Mouse (Mus musculus) heart, adult 2 months (tissue): ENCODE data around the gene Tsfm. TPM values are rescaled to one million over a fixed set of nuclear protein-coding genes. Genes with fewer than 3 reads are reported as not detected.

Experiments
- DNase-seq, 2 experiments: peaks; one replicate each; pipeline ENCODE4 v3.0.0; 2021
- H3K27ac ChIP-seq: fragments of 200-600 bp; 2 replicates; pipeline ENCODE4 v1.8.1; 2022
- H3K27me3 ChIP-seq: fragments of 200-500 bp; 2 replicates; pipeline ENCODE4 v1.6.1; 2012; ENCODE audit warnings: mild to moderate bottlenecking, low read length, inconsistent platforms, mixed read lengths; ENCODE audit not compliant: control insufficient read depth, insufficient read depth
- H3K36me3 ChIP-seq: fragments of 200-500 bp; 2 replicates; pipeline ENCODE4 v1.6.1; 2012; ENCODE audit warnings: low read length, inconsistent platforms; ENCODE audit not compliant: control insufficient read depth, insufficient read depth
- H3K4me1 ChIP-seq: fragments of 200-500 bp; 2 replicates; pipeline ENCODE4 v1.6.1; 2011; ENCODE audit warnings: low read length; ENCODE audit not compliant: control insufficient read depth, insufficient read depth
- H3K4me3 ChIP-seq: fragments of 200-600 bp; 2 replicates; pipeline ENCODE4 v1.8.1; 2022
- H3K79me2 ChIP-seq: fragments of 200-500 bp; replicated peaks from 2 replicates; pipeline ENCODE4 v1.6.1; 2012; ENCODE audit warnings: mild to moderate bottlenecking, inconsistent platforms, low read length, moderate library complexity, mixed read lengths; ENCODE audit not compliant: control insufficient read depth, insufficient read depth
- H3K9ac ChIP-seq: fragments of 200-500 bp; 2 replicates; pipeline ENCODE4 v1.6.1; 2012; ENCODE audit warnings: low read depth, mild to moderate bottlenecking, control low read depth, inconsistent platforms, low read length, mixed read lengths
- CTCF ChIP-seq: fragments of 200-600 bp; IDR thresholded peaks from 2 replicates; pipeline ENCODE4 v1.8.1; 2022; ENCODE audit warnings: antibody characterized with exemption, mild to moderate bottlenecking, moderate library complexity
- EP300 ChIP-seq: fragments of 200-500 bp; IDR thresholded peaks from 2 replicates; pipeline ENCODE4 v1.6.1; 2011; ENCODE audit warnings: low read depth, low read length, control low read depth; ENCODE audit not compliant: insufficient read depth
- POLR2A ChIP-seq: fragments of 200-500 bp; IDR thresholded peaks from 2 replicates; pipeline ENCODE4 v1.6.1; 2011; ENCODE audit warnings: mild to moderate bottlenecking, low read depth, low read length, control low read depth; ENCODE audit not compliant: insufficient read depth
- WGBS: fragments of 180-500 bp; shearing (Covaris S2); methylation state at CpG from one replicate; pipeline ENCODE4 v1.1.7; 2018; 5-methylcytosine and 5-hydroxymethylcytosine counted together
- intact Hi-C: fragments of 180-260 bp; cut with DNase I; formaldehyde crosslinking; loops from one replicate; pipeline ENCODE4 v1.15.1; 2025
- polyA plus RNA-seq: library from polyadenylated mRNA; depleted of rRNA; stranded (reverse); fragments of >200 nt; gene quantifications from 2 replicates; pipeline ENCODE4 v1.2.3, GENCODE M21; 2012
- total RNA-seq, 2 experiments: library from RNA; stranded (reverse); gene quantifications; 2 replicates each; pipeline ENCODE4 v1.2.3; 2021

Tsfm gene
- total and polyA plus RNA-seq, 3 experiments: 40.0 to 58.7 (median 50.8) TPM

GRCm38 (mm10) chr10:127070190-127071121 is 39.8 kb upstream of the Tsfm start, which contains the start of gene Tspan31:
Gene Tspan31 (minus strand): TSS chr10:127070264.
- DNase-seq: peak; percentile 86 to 93
- TF ChIP-seq CTCF: no peak
- TF ChIP-seq POLR2A: peak; percentile 93
- TF ChIP-seq EP300: 0 out of 2 replicates have a peak, but pooled peaks have one; percentile 6
- Histone ChIP-seq H3K27ac (peak within 1 kb of the TSS; percentile 84), H3K27me3 (no peaks in the 10 kb centered on the region), H3K4me1 (peaks cover 5% of the 10 kb centered on the region), H3K79me2 (no peaks in the 10 kb centered on the region), H3K9ac (peak within 1 kb of the TSS; percentile 90), H3K36me3 (no peaks in the 10 kb centered on the region), H3K4me3 (peak within 1 kb of the TSS; percentile 90)
- under 1% methylated on average over 36 of the region's 36 CpGs for WGBS
- intact Hi-C loops: no loop called here

DNA sequence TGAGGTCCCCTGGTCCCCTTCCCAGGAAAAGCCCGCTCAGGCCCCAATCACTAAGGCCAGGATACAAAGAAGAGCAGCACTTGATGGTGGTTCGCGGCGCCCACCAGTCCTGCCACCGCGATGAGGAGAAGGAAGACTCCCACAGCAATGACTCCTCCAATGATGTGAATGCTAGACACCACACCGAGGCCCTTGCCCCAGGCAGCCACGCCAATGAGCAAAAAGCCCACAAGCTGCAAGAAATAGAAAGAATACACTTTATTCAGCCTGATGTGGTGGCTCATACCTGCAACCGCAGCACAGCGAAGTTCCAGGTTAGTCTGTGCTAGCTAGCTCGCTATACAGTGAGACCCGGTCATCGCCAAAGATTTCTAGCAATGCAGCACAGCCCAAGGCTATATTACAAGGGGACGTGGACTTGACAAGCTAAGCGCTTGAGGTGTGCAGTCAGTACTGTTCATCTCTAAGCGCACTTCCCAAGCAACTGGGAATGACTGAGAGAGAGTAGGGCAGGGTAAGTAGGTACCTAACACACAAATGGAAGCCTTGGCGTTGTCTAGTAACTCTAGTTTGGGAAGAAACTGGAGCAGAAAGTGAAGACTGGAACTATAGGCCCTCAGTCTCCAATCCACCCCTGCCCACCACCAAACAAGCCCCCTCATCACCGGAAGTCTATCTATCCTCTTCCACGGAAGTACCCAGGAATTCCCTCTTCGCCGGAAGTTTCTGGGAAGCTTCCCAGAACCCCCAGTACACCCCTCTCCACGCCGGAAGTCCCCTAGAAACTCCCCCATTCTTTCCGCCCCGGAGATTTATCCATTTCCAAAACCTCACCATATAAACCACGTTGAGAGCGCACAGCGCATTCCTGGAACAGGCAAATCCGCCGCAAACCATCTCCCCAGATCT is 38.9 kb upstream of the Tsfm start:
- WGBS: 4% methylated on average over 30 of the region's 30 CpGs
- TF ChIP-seq EP300 (no peak), CTCF (no peak), POLR2A (no peak)
- peak overlapping the region; percentile 90 for H3K9ac ChIP-seq
- H3K4me1 ChIP-seq: peaks cover 5% of the 10 kb centered on the region
- H3K27ac ChIP-seq: peak overlapping the region; percentile 84
- H3K36me3 ChIP-seq: no peaks in the 10 kb centered on the region
- peak overlapping the region; percentile 90 for H3K4me3 ChIP-seq
- intact Hi-C loops: loop anchor here (10.0 kb wide), 1 partner anchor 1675 kb away; the partner anchor contains the start of genes Dgka and Pym1
- H3K79me2 ChIP-seq: no peaks in the 10 kb centered on the region
- no peak for DNase-seq
- H3K27me3 ChIP-seq: no peaks in the 10 kb centered on the region

- no peak overlapping the region for H3K27ac ChIP-seq
- no peak for DNase-seq
- WGBS: 68% methylated on average over 9 of the region's 9 CpGs
- H3K4me1 ChIP-seq: peaks cover 7% of the 10 kb centered on the region
- H3K27me3 ChIP-seq: no peaks in the 10 kb centered on the region
- intact Hi-C loops: loop anchor here (10.0 kb wide), 1 partner anchor 1676 kb away; the partner anchor contains the start of genes Dgka and Pym1
- H3K79me2 ChIP-seq: no peaks in the 10 kb centered on the region
- H3K4me3 ChIP-seq: no peak overlapping the region
- no peak overlapping the region for H3K9ac ChIP-seq
- TF ChIP-seq CTCF: no peak
- TF ChIP-seq POLR2A: no peak
- TF ChIP-seq EP300: no peak
- no peaks in the 10 kb centered on the region for H3K36me3 ChIP-seq
Observed at GRCm38 (mm10) chr10:127068360-127069038, 37.9 kb upstream of the Tsfm start.

DNA sequence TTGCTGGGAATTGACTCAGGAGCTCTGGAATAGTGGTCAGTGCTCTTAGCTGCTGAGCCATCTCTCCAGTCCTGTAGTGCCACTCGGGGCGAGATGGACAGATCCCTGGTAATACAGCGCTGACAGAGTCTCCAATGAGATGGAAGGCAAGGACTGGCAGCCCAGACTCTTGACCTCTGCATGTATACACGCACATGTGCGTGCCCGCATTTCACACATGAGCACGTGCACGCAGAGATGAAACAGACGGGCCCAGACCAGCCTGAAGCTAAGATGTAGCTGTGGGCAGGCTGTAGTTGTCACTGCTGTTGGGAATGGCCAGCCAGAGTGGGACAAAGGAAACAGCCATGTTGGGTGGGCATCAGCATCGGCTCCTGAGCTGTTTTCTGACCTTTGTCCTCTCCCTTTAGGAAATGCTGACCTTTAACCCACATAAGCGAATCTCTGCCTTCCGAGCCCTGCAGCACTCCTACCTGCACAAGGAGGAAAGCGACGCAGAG is 35.9 kb upstream of the Tsfm start:
- TF ChIP-seq POLR2A: 0 out of 2 replicates have a peak, but pooled peaks have one; percentile 9
- TF ChIP-seq EP300: no peak
- H3K27ac ChIP-seq: no peak overlapping the region

DNA sequence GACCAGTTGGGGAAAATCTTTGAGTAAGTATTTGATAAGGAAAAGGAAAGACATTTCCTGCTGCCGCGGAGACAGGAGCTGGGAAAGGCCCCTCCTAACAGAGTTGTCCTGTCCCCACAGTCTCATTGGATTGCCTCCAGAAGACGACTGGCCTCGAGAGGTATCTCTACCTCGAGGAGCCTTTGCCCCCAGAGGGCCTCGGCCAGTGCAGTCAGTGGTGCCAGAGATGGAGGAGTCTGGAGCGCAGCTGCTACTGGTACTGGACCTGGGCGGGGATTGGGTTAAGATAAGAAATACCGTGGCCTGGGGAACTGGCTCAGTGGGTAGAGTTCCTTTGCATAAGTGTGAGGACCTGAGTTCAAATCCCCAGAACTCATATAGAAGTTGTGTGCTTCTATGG is 35.3 kb upstream of the Tsfm start:
- H3K36me3 ChIP-seq: no peaks in the 10 kb centered on the region
- 45% methylated on average over 9 of the region's 9 CpGs for WGBS
- no peak overlapping the region for H3K9ac ChIP-seq
- H3K4me1 ChIP-seq: peaks cover 9% of the 10 kb centered on the region
- no peak for DNase-seq
- no peaks in the 10 kb centered on the region for H3K27me3 ChIP-seq
- no peaks in the 10 kb centered on the region for H3K79me2 ChIP-seq
- H3K4me3 ChIP-seq: no peak overlapping the region
- no peak overlapping the region for H3K27ac ChIP-seq
- TF ChIP-seq POLR2A (no peak), EP300 (no peak), CTCF (no peak)
- intact Hi-C loops: loop anchor here (10.0 kb wide), 1 partner anchor 1679 kb away; the partner anchor contains the start of genes Dgka and Pym1

More for the DNA sequence above, 35.9 kb upstream of the Tsfm start:
- H3K9ac ChIP-seq: no peak overlapping the region
- no peak for DNase-seq
- no peak overlapping the region for H3K4me3 ChIP-seq
- no peaks in the 10 kb centered on the region for H3K79me2 ChIP-seq
- H3K4me1 ChIP-seq: peaks cover 9% of the 10 kb centered on the region
- intact Hi-C loops: loop anchor here (10.0 kb wide), 1 partner anchor 1678 kb away; the partner anchor contains the start of genes Dgka and Pym1
- 91% methylated on average over 14 of the region's 14 CpGs for WGBS
- H3K36me3 ChIP-seq: no peaks in the 10 kb centered on the region
- no peaks in the 10 kb centered on the region for H3K27me3 ChIP-seq
